Mouse (Mus musculus) CH12.LX (cell line): ENCODE measurements around the gene Ado. TPM values are rescaled to one million over a fixed set of nuclear protein-coding genes. Genes with fewer than 3 reads are reported as not detected.
A peak's percentile ranks its signal among the peaks of the same experiment; 100 is the strongest.

Source experiments
- DNase-seq: peaks from one replicate; pipeline ENCODE4 v3.0.0-alpha.2; 2013; ENCODE audit errors: extremely low read depth
- H3K27ac ChIP-seq: 2 replicates; pipeline ENCODE4 v1.5.1; 2012; ENCODE audit warnings: low read depth, mild to moderate bottlenecking, control low read depth, moderate library complexity; ENCODE audit not compliant: insufficient read depth
- H3K27me3 ChIP-seq: replicated peaks from 2 replicates; pipeline ENCODE3; 2012; ENCODE audit warnings: inconsistent platforms
- H3K36me3 ChIP-seq, 2 experiments: replicated peaks in 1 of 2; 2 replicates each; pipeline versions ENCODE3 to v1.6.1; 2012; ENCODE audit warnings: inconsistent platforms in 1 of 2, low read length in 1 of 2, mild to moderate bottlenecking in 1 of 2, mixed read lengths in 1 of 2, moderate library complexity in 1 of 2; ENCODE audit not compliant: control insufficient read depth in 1 of 2, insufficient read depth in 1 of 2
- H3K4me1 ChIP-seq, 2 experiments: 2 replicates each; pipeline ENCODE4 v1.6.1; 2012; ENCODE audit warnings: inconsistent platforms in 1 of 2, moderate library complexity in 1 of 2; ENCODE audit not compliant: insufficient read depth in 2 of 2, control insufficient read depth in 1 of 2
- H3K4me2 ChIP-seq: 2 replicates; pipeline ENCODE4 v1.6.1; 2012; ENCODE audit warnings: low read depth, mild to moderate bottlenecking, control low read depth; ENCODE audit not compliant: poor library complexity, insufficient read depth, severe bottlenecking
- H3K4me3 ChIP-seq, 3 experiments: fragments of 150-350 bp in 1 of 3; sonication (generic) in 1 of 3; replicated peaks in 1 of 3; 2 replicates each; pipeline versions ENCODE3 to v1.5.1; 2011 to 2012; ENCODE audit warnings: low read depth in 2 of 3, low read length in 2 of 3, mild to moderate bottlenecking in 2 of 3, moderate library complexity in 2 of 3, control low read depth in 1 of 3, improper control_type of control experiment in 1 of 3, inconsistent platforms in 1 of 3, mixed read lengths in 1 of 3; ENCODE audit not compliant: poor library complexity in 1 of 3
- H3K79me2 ChIP-seq: replicated peaks from 2 replicates; pipeline ENCODE4 v1.6.1; 2012; ENCODE audit warnings: mild to moderate bottlenecking, moderate library complexity; ENCODE audit not compliant: control insufficient read depth, poor library complexity, insufficient read depth, severe bottlenecking; ENCODE audit errors: extremely low read depth
- H3K9ac ChIP-seq: 2 replicates; pipeline ENCODE4 v1.6.1; 2012; ENCODE audit warnings: low read depth, mild to moderate bottlenecking, control low read depth, moderate library complexity; ENCODE audit not compliant: insufficient read depth
- H3K9me3 ChIP-seq: replicated peaks from 2 replicates; pipeline ENCODE3; 2012; ENCODE audit warnings: low read length, inconsistent platforms, mixed read lengths
- BHLHE40 ChIP-seq: IDR thresholded peaks from 2 replicates; pipeline ENCODE4 v1.6.1; 2011; ENCODE audit warnings: mild to moderate bottlenecking, low read depth, low read length, improper control_type of control experiment
- CHD1 ChIP-seq: IDR thresholded peaks from 2 replicates; pipeline ENCODE4 v1.6.1; 2012; ENCODE audit warnings: low read depth, low read length, improper control_type of control experiment, inconsistent platforms
- CHD2 ChIP-seq: IDR thresholded peaks from 2 replicates; pipeline ENCODE4 v1.6.1; 2011; ENCODE audit warnings: low read length, improper control_type of control experiment
- CTCF ChIP-seq, 2 experiments: IDR thresholded peaks in 1 of 2; conservative IDR thresholded peaks in 1 of 2; 2 replicates each; pipeline ENCODE4 v1.5.1; 2011 to 2012; ENCODE audit warnings: low read depth in 2 of 2, low read length in 2 of 2, improper control_type of control experiment in 1 of 2, inconsistent platforms in 1 of 2, mild to moderate bottlenecking in 1 of 2, moderate library complexity in 1 of 2
- E2F4 ChIP-seq: IDR thresholded peaks from 2 replicates; pipeline ENCODE4 v1.6.1; 2011; ENCODE audit warnings: low read depth, low read length, improper control_type of control experiment; ENCODE audit not compliant: insufficient replicate concordance
- ELF1 ChIP-seq: IDR thresholded peaks from 2 replicates; pipeline ENCODE4 v1.6.1; 2014; ENCODE audit warnings: low read depth, mild to moderate bottlenecking, inconsistent platforms, low read length, improper control_type of control experiment
- EP300 ChIP-seq: IDR thresholded peaks from 2 replicates; pipeline ENCODE4 v1.6.1; 2011; ENCODE audit warnings: low read length, improper control_type of control experiment
- ETS1 ChIP-seq: conservative IDR thresholded peaks from 2 replicates; pipeline ENCODE4 v1.6.1; 2012; ENCODE audit warnings: low read depth, mild to moderate bottlenecking, inconsistent platforms, low read length, improper control_type of control experiment, moderate library complexity
- GABPA ChIP-seq: IDR thresholded peaks from 2 replicates; pipeline ENCODE4 v1.6.1; 2012; ENCODE audit warnings: low read depth, low read length, improper control_type of control experiment, inconsistent platforms; ENCODE audit not compliant: insufficient replicate concordance
- IRF4 ChIP-seq: IDR thresholded peaks from 2 replicates; pipeline ENCODE4 v1.6.1; 2014; ENCODE audit warnings: low read depth, mild to moderate bottlenecking, inconsistent platforms, low read length, improper control_type of control experiment
- JUN ChIP-seq: IDR thresholded peaks from 2 replicates; pipeline ENCODE4 v1.6.1; 2011; ENCODE audit warnings: low read depth, mild to moderate bottlenecking, low read length, improper control_type of control experiment, moderate library complexity; ENCODE audit not compliant: insufficient read depth
- JUND ChIP-seq: conservative IDR thresholded peaks from 2 replicates; pipeline ENCODE4 v1.6.1; 2011; ENCODE audit warnings: low read depth, low read length, improper control_type of control experiment
- KAT2A ChIP-seq: IDR thresholded peaks from 2 replicates; pipeline ENCODE4 v1.6.1; 2012; ENCODE audit warnings: low read length, improper control_type of control experiment, inconsistent platforms; ENCODE audit not compliant: insufficient replicate concordance
- MAFK ChIP-seq: IDR thresholded peaks from 2 replicates; pipeline ENCODE4 v1.6.1; 2011; ENCODE audit warnings: low read length, improper control_type of control experiment; ENCODE audit not compliant: insufficient replicate concordance
- MAX ChIP-seq: IDR thresholded peaks from 2 replicates; pipeline ENCODE4 v1.6.1; 2011; ENCODE audit warnings: low read length, improper control_type of control experiment
- MAZ ChIP-seq: IDR thresholded peaks from 2 replicates; pipeline ENCODE4 v1.6.1; 2012; ENCODE audit warnings: low read depth, mild to moderate bottlenecking, inconsistent platforms, low read length, improper control_type of control experiment, moderate library complexity
- MEF2A ChIP-seq: IDR thresholded peaks from 2 replicates; pipeline ENCODE4 v1.6.1; 2014; ENCODE audit warnings: low read depth, mild to moderate bottlenecking, inconsistent platforms, low read length, improper control_type of control experiment, borderline replicate concordance
- MXI1 ChIP-seq: IDR thresholded peaks from 2 replicates; pipeline ENCODE4 v1.6.1; 2011; ENCODE audit warnings: mild to moderate bottlenecking, low read depth, low read length, improper control_type of control experiment
- MYC ChIP-seq: IDR thresholded peaks from 2 replicates; pipeline ENCODE4 v1.6.1; 2011; ENCODE audit warnings: low read depth, mild to moderate bottlenecking, improper control_type of control experiment, low read length
- NELFE ChIP-seq: IDR thresholded peaks from 2 replicates; pipeline ENCODE4 v1.6.1; 2011; ENCODE audit warnings: low read depth, low read length, improper control_type of control experiment
- NRF1 ChIP-seq: IDR thresholded peaks from 2 replicates; pipeline ENCODE4 v1.6.1; 2014; ENCODE audit warnings: low read depth, mild to moderate bottlenecking, inconsistent platforms, low read length, improper control_type of control experiment, moderate library complexity
- PAX5 ChIP-seq: IDR thresholded peaks from 2 replicates; pipeline ENCODE4 v1.6.1; 2012; ENCODE audit warnings: low read length, inconsistent platforms, mixed read lengths
- POLR2A ChIP-seq: IDR thresholded peaks from 2 replicates; pipeline ENCODE4 v1.6.1; 2011; ENCODE audit warnings: low read depth, mild to moderate bottlenecking, improper control_type of control experiment, low read length
- POLR2AphosphoS2 ChIP-seq: IDR thresholded peaks from 2 replicates; pipeline ENCODE4 v1.6.1; 2011; ENCODE audit warnings: low read depth, low read length, improper control_type of control experiment
- RAD21 ChIP-seq: IDR thresholded peaks from 2 replicates; pipeline ENCODE4 v1.6.1; 2011; ENCODE audit warnings: low read depth, mild to moderate bottlenecking, low read length, improper control_type of control experiment, moderate library complexity
- RCOR1 ChIP-seq: conservative IDR thresholded peaks from 2 replicates; pipeline ENCODE4 v1.6.1; 2012; ENCODE audit warnings: low read depth, mild to moderate bottlenecking, inconsistent platforms, low read length, improper control_type of control experiment
- SIN3A ChIP-seq: IDR thresholded peaks from 2 replicates; pipeline ENCODE4 v1.6.1; 2012; ENCODE audit warnings: low read length, improper control_type of control experiment, inconsistent platforms
- SMC3 ChIP-seq: IDR thresholded peaks from 2 replicates; pipeline ENCODE4 v1.6.1; 2011; ENCODE audit warnings: low read depth, low read length, improper control_type of control experiment
- TBP ChIP-seq: conservative IDR thresholded peaks from 2 replicates; pipeline ENCODE4 v1.6.1; 2011; ENCODE audit warnings: low read depth, low read length, improper control_type of control experiment
- TCF12 ChIP-seq: IDR thresholded peaks from 2 replicates; pipeline ENCODE4 v1.6.1; 2014; ENCODE audit warnings: low read depth, mild to moderate bottlenecking, inconsistent platforms, low read length, improper control_type of control experiment
- UBTF ChIP-seq: IDR thresholded peaks from 2 replicates; pipeline ENCODE4 v1.6.1; 2012; ENCODE audit warnings: low read depth, mild to moderate bottlenecking, inconsistent platforms, low read length, improper control_type of control experiment, moderate library complexity
- USF1 ChIP-seq: IDR thresholded peaks from 2 replicates; pipeline ENCODE4 v1.6.1; 2014; ENCODE audit warnings: low read depth, mild to moderate bottlenecking, inconsistent platforms, low read length, improper control_type of control experiment
- USF2 ChIP-seq: conservative IDR thresholded peaks from 2 replicates; pipeline ENCODE4 v1.6.1; 2011; ENCODE audit warnings: low read depth, low read length, improper control_type of control experiment
- ZC3H11A ChIP-seq: IDR thresholded peaks from 2 replicates; pipeline ENCODE4 v1.6.1; 2012; ENCODE audit warnings: low read depth, mild to moderate bottlenecking, inconsistent platforms, low read length, improper control_type of control experiment
- ZKSCAN1 ChIP-seq: IDR thresholded peaks from 2 replicates; pipeline ENCODE4 v1.6.1; 2012; ENCODE audit warnings: low read depth, inconsistent platforms, low read length, improper control_type of control experiment, borderline replicate concordance
- ZMIZ1 ChIP-seq: IDR thresholded peaks from 2 replicates; pipeline ENCODE4 v1.6.1; 2012; ENCODE audit warnings: low read depth, mild to moderate bottlenecking, inconsistent platforms, low read length, improper control_type of control experiment
- ZNF384 ChIP-seq: IDR thresholded peaks from 2 replicates; pipeline ENCODE4 v1.6.1; 2012; ENCODE audit warnings: low read depth, low read length, improper control_type of control experiment, inconsistent platforms
- dilution Hi-C: fragments of 300-500 bp; cut with MboI; formaldehyde crosslinking; loops from 2 replicates; pipeline ENCODE4 v1.14.3; 2020; ENCODE audit warnings: low sequenced_read_pairs; ENCODE audit not compliant: extremely low pct_unique_long_range_greater_than_20kb, extremely low pct_ligation_motif_present
- in situ Hi-C: fragments of 300-500 bp; cut with MboI; formaldehyde crosslinking; loops from 3 replicates; pipeline ENCODE4 v1.14.3; 2019; ENCODE audit warnings: low sequenced_read_pairs, low pct_ligation_motif_present, low pct_unique_long_range_greater_than_20kb, mixed read lengths
- polyA plus RNA-seq: library from polyadenylated mRNA; unstranded; fragments of >175 nt; gene quantifications from 2 replicates; pipeline ENCODE4 v1.2.1, GENCODE M21; 2012; ENCODE audit warnings: low read depth; ENCODE audit not compliant: insufficient read length
- total RNA-seq, 2 experiments: library from RNA; depleted of rRNA; stranded (reverse); fragments of 300-350 nt in 1 of 2; fragments of >200 nt in 1 of 2; gene quantifications; 2 replicates each; pipeline ENCODE4 v1.2.3; 2012 to 2014

Ado gene
- 14.6 and 14.8 TPM in 2 replicates for total RNA-seq (2012; rRNA removed)
- total RNA-seq (2014; rRNA removed) = 11.2 and 12.3 TPM in 2 replicates
- 9.1 and 10.3 TPM in 2 replicates for polyA plus RNA-seq

DNA sequence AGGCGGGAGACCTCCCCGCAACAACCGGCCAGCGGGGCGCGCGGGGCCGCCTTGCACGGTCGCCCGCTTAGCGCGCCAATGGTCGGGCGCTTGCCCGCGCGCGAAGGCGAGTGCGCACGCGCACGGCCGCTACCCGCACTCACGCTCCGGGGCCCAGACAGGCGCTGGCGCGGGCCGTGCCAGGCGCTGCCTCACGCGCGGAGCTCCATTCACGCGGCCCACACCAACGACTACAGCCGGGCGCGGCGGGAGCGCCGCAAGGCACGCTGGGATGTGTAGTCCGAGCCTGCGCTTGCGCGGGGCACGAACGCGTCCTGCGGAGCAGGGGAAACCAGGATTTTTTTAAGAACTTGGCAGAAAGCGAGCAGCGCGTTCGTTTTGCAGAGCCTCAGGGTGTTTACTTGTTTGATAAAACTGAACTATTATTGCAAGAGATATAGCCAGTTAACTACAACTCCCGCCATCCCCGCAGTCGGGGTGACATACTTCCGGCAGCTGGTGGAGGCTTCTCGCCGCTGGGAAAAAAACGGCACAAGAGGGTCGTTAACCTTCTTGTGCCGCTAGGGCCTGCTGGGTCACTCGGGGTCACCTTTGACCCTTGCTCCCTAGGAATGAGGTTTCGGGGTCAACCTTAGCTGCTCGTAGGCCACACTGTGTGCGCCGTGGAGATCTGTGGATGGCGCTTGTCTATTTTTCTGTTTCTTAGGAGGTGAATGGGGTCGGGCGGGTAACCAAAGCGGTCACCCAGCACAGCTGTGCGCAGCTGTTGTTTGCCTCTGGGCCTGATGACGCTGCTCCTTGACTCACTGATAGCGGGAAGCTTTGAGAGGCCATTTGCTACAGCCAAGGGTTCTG, at the start of gene Ado:
TSS of gene Ado (minus strand) at position 79 of the 855 bp plus-strand sequence.
- H3K9me3 ChIP-seq = no peaks in the 10 kb centered on the region
- peak; percentile 83 for DNase-seq
- peaks cover 3 to 21% of the 10 kb centered on the region in 2 experiments for H3K36me3 ChIP-seq
- peaks cover 22% of the 10 kb centered on the region for H3K79me2 ChIP-seq
- H3K27me3 ChIP-seq = no peaks in the 10 kb centered on the region
- H3K9ac ChIP-seq = peak within 1 kb of the TSS; percentile 84
- in situ Hi-C loops (loop anchor here (10.0 to 25.0 kb wide), 2 partner anchors 96 to 237 kb away; no protein-coding TSS in a partner anchor), dilution Hi-C loops (no loop called here)
- peak within 1 kb of the TSS; percentile 74 to 96 (median 95) for H3K4me3 ChIP-seq
- H3K4me1 ChIP-seq = peaks cover 8 to 51% of the 10 kb centered on the region in 2 experiments
- H3K4me2 ChIP-seq = peak within 1 kb of the TSS; percentile 80
- peak within 1 kb of the TSS; percentile 59 for H3K27ac ChIP-seq
- no peak for TF ChIP-seq MYC
- no peak for TF ChIP-seq MAZ
- TF ChIP-seq NRF1 = peak; percentile 83
- peak; percentile 72 for TF ChIP-seq NELFE
- TF ChIP-seq RCOR1 = no peak; the same call in 1 of the 2 replicates
- peak; percentile 44; the same call in 1 of the 2 replicates for TF ChIP-seq TCF12
- TF ChIP-seq RAD21 = no peak; the same call in 1 of the 2 replicates
- no peak; the same call in 1 of the 2 replicates for TF ChIP-seq GABPA
- TF ChIP-seq ZKSCAN1 = no peak
- TF ChIP-seq MAFK = no peak
- TF ChIP-seq PAX5 = no peak
- no peak for TF ChIP-seq POLR2AphosphoS2
- peak; percentile 70 for TF ChIP-seq ELF1
- no peak for TF ChIP-seq E2F4
- no peak for TF ChIP-seq ZC3H11A
- TF ChIP-seq MEF2A = no peak
- peak; percentile 89 for TF ChIP-seq ZNF384
- TF ChIP-seq IRF4 = 0 out of 2 replicates have a peak, but pooled peaks have one; percentile 36
- TF ChIP-seq ZMIZ1 = no peak; the same call in none of the 2 replicates
- TF ChIP-seq TBP = no peak
- TF ChIP-seq BHLHE40 = peak; percentile 80
- TF ChIP-seq EP300 = peak; percentile 21; the same call in 1 of the 2 replicates
- TF ChIP-seq CHD2 = peak; percentile 68; the same call in 1 of the 2 replicates
- TF ChIP-seq KAT2A = peak; percentile 93; the same call in 1 of the 2 replicates
- TF ChIP-seq MXI1 = peak; percentile 60
- TF ChIP-seq USF1 = no peak
- TF ChIP-seq SIN3A = peak; percentile 97
- no peak for TF ChIP-seq USF2
- no peak for TF ChIP-seq CHD1
- TF ChIP-seq ETS1 = peak; percentile 81
- 0 out of 2 replicates have a peak, but pooled peaks have one; percentile 25 for TF ChIP-seq MAX
- TF ChIP-seq SMC3 = peak; percentile 17
- no peak for TF ChIP-seq JUN
- TF ChIP-seq UBTF = no peak
- TF ChIP-seq POLR2A = peak; percentile 71
- no peak for TF ChIP-seq JUND
- TF ChIP-seq CTCF (conservative IDR thresholded peaks at IDR 0.05 in 1 of 2, IDR thresholded peaks at IDR 0.05 in 1 of 2; ENCODE audit: low read depth in 2 of 2, low read length in 2 of 2) = peak in 1 of 2 experiments; percentile 41; a peak in 1 of 4 replicates
